Mouse (Mus musculus) ES-Bruce4 (cell line): ENCODE results near the gene Trib2.

ENCODE experiments used
- CTCF ChIP-seq: IDR thresholded peaks from one replicate; pipeline ENCODE4 v1.8.1; 2011; ENCODE audit warnings: low read depth, low read length
- POLR2A ChIP-seq: IDR thresholded peaks from one replicate; pipeline ENCODE4 v1.8.1; 2011; ENCODE audit warnings: low read length; ENCODE audit not compliant: insufficient read depth

DNA sequence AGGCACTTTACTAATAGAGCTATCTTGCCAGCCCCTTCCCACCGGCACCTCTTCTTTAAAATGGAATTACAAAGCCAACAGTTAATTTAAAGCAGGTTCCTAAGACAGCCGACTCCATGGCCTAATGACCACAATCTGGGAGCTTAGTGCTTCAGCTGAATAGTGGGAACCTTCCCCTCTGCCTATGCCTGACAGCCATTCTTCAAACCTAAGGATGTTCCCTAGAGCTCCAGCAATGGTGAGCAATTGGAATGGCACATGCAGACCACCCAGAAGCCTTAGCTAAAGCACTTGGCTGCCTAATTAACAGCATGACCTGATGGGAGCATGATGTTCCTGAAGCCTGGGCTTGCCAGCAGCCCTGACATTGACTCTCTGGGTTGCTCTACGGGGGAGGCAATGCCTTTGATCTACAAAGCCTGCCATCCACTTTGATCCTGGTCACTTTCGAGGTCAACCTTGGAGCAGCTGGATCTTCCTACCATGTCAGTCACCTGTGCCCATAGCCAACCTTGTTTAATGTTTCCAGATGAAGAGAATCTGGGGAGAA lies 67.0 kb downstream of the Trib2 start:
- no peak for TF ChIP-seq CTCF
- TF ChIP-seq POLR2A, result no peak
